Mouse (Mus musculus): ENCODE measurements around the gene Tuba4a.
"Not testable (repeated sequence)": the region's sequence is repeated elsewhere in the genome, so short reads cannot be mapped to it uniquely, and the experiment has no call there.

Tuba4a gene

DNA sequence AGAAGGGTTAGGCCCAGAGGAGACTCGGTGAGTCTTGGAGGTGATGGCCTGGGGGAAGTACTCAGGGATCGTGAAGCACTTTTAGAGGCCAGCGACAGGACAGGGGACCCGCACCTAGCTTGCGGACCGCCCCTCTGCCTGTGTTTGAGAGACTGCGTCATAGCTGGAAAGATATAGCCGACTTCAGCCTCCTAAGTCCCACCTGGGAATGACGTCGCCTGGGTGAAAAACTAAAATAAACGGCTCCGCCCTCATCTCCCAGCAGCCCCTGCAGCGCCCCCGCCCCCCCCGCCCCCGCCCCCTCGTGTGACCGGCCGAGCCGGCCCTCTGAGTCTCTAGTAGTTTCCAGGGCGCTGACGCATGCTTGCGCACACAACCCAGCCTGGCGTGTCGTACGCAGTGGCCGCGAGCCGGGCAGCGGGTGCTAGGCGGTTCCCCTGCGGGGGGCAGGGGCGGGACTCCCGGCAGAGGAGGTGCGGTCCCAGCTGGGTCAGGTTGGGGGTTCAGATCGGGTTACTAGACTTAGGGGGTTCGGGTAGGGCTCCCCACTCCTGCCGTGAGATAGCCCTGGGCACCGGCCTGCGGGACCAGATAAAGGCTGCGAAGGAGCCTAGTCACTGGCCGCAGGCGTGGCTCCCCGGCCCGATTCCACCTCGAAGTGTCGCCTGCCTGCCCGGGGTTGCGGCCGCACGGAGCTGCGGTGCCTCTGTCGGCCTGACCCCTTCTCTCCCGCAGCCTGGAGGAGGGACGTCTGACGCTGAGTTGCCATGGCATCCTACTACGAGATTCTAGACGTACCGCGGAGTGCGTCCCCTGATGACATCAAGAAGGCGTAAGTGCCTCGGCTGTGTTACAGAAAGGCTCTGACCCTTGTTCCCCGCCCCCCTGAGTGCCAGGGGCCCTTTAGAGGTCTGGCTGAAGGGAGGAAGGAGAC lies 16.7 kb upstream of the Tuba4a start, which contains the start of gene Dnajb2:
Dnajb2 (plus strand) TSS at position 290 of the 934 bp plus-strand sequence.
- DNase-seq (ENCODE audit: extremely low read depth, low read depth) = peak; percentile 67

DNA sequence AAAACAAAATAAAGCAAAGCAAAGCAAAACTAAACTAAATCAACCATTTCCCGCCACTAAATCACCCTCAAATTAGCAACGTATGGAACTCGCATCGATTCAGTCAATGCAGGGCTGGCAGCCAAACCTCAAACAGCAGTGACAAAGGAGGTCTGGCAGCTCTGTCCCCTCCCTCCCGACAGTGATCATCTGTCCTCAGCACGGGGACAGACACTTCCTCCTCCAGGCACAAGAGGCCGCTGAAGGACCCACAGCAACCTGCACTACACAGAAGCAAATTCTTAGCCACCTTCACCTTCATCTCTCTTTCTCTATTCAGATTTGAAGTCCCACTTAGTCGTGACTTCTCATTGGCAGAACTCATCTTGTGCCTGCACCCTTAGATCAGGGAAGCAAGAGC lies 14.9 kb upstream of the Tuba4a start:
- peak; percentile 81 for DNase-seq (ENCODE audit: extremely low read depth, low read depth)

DNA sequence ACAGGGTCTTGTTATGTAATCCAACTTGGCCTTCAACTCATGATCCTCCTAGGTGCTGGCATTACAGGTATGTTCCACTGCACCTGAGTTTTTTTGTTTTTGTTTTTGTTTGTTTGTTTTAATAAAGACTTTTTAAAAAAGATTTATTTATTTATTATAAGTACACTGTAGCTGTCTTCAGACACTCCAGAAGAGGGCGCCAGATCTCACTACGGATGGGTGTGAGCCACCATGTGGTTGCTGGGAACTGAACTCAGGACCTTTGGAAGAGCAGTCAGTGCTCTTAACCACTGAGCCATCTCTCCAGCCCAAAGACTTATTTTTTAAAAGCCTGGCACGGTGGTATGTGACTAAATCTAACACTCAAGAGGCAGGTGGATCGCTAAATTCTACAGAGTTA lies 12.8 kb upstream of the Tuba4a start:
- not testable (repeated sequence) for DNase-seq (ENCODE audit: extremely low read depth, low read depth)

DNA sequence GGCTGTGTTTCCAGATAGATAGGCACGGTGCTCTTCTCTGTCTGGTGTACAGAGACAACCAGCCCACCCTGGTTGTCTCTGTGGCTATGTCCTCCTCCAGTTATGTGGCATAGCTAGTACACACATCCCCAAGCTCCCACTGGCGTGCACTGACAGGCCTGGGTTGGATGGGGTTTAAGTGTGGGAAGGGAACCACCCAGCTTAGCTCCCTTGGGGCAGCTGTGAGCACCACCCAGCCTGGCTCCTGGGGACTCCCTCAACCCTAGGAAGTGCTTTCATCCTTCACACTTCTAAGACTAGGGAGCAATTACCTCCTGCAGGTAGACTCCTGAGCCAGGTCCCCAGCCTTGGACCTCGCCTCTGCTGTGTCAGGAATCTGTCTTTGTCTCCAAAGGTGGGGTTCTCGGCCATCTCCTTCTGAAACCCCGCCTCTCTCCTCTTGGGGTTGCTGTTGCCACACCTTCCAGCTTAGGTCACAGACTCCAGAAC lies 12.0 kb upstream of the Tuba4a start, which contains the start of gene A630095N17Rik:
A630095N17Rik (minus strand) TSS at position 439 of the 489 bp plus-strand sequence.
- no peak for DNase-seq (ENCODE audit: extremely low read depth, low read depth)

DNA sequence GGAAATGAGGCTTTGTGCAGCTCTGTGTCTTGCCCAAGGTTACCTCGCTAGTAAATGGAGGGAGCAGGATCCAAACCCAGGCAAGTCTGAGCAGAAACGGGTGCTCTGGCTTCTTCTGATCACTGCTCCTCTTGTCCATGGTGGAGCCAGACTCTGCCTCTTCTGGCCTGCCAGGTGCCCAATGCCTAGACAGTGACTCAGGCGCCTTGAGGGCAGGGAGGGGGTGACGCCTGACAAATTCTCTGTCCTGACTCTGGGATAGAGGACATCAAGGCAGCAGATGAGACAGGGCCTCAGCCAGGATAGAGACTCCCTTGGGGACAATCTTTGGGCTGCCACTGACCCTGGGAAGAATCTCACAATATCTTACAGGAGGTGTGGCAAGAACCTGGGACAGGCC lies 11.6 kb upstream of the Tuba4a start:
- DNase-seq (ENCODE audit: extremely low read depth, low read depth) = no peak

DNA sequence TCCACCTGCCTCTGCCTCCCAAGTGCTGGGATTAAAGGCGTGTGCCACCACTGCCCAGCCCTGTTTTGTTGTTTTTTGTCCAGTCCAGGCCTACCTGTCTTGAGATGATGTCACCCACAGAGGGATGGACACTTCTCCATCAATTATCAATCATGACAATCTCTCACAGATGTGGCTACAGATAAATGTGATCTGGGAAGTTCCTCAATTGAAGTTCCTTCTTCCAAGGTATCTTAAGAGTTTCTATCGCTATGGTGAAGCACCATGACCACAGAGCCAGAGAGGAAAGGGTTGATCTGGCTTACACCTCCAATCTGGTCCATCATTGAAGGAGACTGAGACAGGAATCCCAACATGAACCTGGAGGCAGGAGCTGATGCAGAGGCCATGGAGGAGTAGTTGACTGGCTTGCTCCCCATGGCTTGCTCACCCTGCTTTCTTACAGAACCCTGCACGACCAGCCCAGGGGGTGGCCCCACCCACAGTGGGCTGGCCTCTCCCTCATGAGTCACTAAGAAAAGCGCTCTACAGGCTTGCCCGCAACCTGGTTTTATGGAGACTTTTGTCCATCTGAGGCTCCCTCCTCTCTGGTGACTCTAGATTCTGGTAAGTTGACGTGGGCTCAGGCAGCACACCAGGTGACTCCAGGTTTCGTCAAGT lies 10.8 kb upstream of the Tuba4a start:
- DNase-seq (ENCODE audit: extremely low read depth, low read depth) = no peak

DNA sequence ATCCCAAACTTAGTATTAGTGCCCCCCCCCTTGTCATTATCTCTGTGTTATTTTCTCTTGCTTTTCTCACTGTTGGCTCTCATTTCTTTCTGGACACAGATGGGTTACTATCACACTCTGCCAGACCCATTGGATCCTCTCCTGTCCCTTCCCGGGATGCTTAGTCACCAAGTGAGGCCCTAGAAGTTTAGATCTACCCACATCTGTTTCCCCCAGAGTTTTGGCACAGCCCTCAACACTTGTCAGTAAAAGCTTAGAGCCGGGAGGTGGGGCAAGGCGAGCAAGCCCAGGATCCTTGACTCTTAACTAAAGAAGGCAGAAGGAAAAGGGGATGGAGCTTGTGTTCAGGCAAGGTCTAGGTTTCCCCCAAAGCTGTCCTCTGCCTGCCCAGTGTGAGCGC lies 9.5 kb upstream of the Tuba4a start:
- peak; percentile 94 for DNase-seq (ENCODE audit: extremely low read depth, low read depth)

DNA sequence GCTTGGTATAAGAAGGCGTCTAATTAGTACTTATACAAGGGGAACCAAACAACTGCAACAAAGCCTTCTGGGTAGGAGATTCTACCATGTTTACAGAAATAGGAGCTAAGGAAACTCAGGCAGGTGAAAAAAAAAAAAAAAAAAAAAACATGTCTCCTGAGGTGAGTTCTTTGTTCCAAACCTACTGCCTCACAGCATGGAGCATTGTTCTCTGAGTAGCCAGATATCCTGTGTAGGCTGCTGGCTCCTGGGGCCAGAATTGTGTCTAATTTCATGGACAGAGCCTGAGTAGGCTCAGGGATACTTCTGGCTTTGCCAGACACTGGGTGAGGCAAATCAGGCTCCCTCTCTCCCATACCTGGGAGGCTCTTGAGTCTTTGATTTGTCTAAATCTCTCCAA lies 8.0 kb upstream of the Tuba4a start:
- DNase-seq (ENCODE audit: extremely low read depth, low read depth) = no peak

DNA sequence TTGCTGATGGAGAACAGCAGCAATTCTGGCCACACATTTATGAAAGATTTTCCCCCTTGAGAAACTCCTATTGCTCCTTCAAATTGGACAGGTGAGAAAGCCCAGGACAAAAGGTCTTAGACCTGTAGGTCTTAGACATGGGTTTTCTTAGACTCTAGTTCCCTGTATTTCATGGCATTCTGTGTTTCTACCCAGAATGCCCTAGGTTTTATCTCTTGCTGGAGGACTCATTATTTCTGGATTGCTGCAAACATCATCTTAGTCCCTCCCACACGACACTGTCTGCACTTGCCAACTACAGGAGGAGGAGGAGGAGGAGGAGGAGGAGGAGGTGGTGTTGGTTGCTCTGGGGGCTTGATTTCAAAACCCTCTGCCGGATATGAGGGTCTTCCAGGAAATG lies 6.5 kb upstream of the Tuba4a start:
- DNase-seq (ENCODE audit: extremely low read depth, low read depth) = no peak

DNA sequence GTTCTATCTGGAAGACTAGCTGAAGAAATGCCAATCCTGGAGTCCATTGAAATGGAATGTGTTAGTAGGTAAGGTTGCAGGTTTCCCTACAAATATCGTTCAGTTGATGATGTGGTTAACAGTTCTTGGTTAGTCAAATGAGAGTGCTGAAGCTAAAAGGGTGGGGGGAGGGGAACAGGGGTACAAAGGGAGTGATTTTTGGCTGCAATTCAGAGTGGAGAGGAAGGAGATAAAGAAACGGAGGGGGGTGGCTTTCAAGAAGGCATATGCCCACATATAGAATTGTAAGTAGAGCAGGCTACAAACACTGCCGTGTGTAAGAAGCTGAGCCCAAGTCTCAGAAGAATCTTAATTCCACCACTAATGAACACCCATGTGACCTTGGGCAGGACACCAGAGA lies 5.8 kb upstream of the Tuba4a start:
- no peak for DNase-seq (ENCODE audit: extremely low read depth, low read depth)

DNA sequence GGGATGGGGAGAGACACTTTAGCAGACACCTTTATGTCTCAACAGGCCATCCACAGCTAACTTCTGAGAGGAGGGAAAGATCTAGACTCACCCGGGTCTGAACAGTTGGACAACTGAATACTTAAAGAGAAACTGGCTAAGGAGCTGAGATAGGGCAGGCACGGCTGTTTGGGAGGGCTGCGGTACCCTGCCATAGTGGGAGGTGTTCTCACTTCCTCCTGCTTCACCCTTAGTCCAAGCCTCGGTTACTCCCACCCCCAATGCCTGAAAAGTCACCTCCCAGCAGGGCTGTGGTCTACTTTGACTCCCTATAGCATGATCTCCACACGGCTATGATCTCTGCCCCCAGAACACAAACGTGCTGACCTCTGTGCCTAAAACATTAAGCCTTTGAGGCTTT lies 3.9 kb upstream of the Tuba4a start:
- DNase-seq (ENCODE audit: extremely low read depth, low read depth) = no peak

DNA sequence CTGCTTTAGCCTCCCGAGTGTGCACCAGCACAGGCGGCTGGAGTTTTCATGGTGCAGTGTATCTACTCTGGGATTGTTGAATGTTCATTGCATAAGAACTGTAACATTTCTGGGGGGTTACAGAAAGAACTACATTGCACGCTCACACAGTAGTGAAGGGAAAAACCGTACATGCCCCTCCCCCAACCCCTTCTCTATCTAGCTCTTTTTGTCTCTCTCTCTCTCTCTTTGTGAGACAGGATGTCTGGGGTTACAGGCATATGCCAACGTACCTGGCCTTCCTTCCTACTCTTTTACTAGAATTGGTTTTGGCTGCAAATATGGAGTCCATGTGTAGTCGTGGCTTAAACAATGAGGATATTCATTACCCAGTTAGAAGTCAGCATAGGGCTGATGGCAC lies 3.3 kb upstream of the Tuba4a start:
- no peak for DNase-seq (ENCODE audit: extremely low read depth, low read depth)

DNA sequence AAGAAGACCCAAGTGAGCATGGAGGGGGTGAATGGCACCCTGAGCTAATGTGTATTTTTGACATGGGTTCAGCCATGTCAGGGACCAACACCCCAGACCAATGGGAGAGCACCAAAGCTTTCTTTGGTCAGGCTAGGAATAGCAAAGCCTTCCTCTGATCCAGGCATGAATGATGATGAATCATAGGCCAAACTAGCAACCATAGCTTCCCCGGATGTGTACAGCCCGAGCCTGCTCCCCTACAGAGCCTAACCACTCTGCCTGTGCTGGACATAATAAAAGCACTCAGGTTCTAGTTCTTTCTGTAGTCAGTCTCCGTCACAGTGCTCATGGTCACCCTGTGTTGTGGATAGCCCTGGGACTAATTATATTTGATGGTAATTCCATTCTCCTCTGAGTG lies 1.9 kb upstream of the Tuba4a start:
- DNase-seq (ENCODE audit: extremely low read depth, low read depth) = no peak

DNA sequence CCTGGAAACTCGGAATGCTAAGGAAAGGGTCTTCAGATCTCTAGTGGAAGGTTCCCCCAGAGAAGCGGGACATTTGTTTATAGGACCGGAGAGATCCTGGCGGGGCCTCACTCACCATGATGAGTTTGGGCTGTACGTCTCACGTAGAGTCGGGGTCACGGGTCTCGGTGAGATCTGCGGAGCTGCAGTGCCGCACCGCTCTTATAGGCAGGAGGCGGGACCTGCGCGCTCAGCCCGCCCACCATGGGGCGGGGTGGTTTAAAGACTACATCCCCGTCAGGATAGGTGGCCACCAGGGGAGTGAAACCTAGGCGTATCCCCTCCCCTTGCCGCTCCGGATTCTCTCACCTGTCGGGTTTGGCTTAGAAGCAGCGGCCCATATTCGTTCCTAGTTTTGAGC lies 587 bp downstream of the Tuba4a start:
- no peak for DNase-seq (ENCODE audit: extremely low read depth, low read depth)

DNA sequence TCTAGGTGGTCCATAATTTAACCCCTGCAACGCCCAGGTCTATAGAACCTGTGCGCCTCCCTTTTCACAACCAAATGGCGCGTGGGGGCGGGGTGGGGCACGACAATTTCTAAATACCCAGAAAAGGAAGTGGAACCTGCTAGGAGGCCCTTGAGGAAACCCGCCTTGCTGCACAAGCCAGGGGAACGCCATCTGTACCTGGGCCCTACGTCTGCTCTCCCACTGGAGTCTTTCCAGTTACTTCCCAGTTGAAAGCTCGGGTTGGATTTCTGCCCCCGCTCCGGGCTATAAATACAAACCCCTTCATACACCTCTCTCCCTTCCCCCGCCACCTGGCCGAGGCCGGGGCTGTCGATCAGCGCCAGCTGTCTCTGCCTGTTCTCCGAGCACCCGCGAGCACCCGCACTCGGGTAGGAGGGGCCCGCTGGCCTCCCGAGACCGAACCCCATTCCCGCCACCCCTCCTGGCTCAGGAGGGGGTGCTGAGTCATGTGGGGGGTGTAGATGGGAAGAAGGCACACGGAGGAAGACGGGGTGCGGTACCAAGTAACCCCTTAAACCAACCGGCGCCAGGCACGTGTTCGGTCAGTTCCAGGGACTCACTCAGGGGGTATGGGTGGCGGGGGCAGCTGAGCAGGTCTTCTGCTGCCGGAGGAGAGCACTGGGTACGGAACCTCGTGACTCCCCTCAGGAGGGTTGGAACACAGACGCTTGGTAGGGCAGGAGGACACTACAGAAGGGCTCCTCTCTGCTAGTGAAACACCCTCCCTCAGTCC lies 1.3 kb downstream of the Tuba4a start:
- DNase-seq (ENCODE audit: extremely low read depth, low read depth) = no peak

DNA sequence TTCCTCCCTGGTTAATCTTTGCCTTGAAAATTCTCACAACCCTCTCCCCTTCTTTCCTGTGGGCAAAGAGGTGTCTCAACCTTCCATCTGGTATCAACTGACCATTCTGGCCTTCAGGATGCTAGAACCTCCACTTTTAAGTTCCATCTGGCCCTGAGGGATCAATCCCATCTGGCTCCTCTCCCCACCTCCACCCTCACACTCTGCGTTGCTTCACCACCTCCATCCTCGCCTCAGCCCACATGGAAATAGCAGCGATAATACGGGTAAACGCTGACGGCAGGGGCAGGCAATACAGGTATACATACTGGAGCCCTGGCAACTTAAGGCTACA lies 1.8 kb downstream of the Tuba4a start:
- no peak for DNase-seq (ENCODE audit: extremely low read depth, low read depth)

DNA sequence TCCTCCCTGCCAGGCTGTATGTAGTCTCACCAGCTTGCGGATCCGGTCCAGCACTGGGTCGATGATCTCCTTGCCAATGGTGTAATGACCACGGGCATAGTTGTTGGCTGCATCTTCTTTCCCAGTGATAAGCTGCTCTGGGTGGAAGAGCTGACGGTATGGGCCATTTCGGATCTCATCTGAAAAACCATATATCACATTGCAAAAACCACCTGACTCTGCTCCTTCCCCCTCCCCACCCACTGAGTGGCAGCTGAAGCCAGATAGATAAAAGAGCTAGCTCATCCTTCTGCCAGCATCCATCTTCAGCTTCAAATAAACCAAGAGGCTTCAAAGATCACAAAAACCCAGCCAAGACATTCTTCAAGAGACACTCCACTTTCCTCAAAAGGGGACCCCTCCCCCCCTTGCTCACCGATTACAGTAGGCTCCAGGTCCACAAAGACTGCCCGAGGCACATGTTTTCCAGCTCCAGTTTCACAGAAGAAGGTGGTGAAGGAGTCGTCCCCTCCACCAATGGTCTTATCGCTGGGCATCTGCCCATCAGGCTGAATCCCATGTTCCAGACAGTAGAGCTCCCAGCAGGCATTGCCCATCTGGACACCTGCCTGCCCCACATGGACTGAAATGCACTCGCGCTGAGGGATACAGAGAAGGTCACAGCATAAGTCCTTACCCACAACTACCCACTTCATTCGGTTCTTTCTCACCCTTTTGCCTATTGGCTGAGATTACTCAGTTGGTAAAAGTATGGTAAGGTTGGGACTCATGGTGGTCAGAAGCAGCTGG lies 2.7 kb downstream of the Tuba4a start:
- no peak for DNase-seq (ENCODE audit: extremely low read depth, low read depth)

DNA sequence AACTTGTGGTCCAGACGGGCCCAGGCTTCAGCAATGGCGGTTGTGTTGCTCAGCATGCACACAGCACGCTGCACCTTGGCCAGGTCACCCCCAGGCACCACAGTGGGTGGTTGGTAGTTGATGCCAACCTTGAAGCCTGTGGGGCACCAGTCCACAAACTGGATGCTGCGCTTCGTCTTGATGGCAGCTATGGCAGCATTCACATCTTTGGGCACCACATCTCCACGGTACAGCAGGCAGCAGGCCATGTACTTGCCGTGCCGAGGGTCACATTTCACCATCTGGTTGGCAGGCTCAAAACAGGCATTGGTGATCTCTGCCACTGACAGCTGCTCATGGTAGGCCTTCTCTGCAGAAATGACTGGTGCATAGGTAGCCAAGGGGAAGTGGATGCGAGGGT lies 3.9 kb downstream of the Tuba4a start:
- DNase-seq (ENCODE audit: extremely low read depth, low read depth) = no peak

DNA sequence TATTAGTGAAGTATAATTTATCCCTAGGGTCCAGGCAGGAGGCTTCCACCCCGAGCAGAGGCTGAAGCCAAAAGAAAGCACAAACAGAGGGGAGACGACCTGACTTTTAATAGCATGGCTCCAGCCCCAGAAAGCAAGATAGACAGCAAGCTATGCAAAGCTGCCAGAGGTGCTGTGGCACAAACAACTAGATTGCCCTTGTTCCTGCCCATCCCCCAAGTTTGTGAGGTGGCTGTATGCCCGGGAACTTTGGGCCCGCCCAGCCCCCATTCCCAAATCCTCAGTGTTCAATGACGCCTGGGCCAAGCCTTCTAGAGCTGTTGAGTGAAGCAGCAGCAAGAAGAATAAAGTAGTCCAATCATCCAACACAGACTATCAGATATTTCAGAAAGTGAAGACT lies 4.8 kb downstream of the Tuba4a start:
- no peak for DNase-seq (ENCODE audit: extremely low read depth, low read depth)

DNA sequence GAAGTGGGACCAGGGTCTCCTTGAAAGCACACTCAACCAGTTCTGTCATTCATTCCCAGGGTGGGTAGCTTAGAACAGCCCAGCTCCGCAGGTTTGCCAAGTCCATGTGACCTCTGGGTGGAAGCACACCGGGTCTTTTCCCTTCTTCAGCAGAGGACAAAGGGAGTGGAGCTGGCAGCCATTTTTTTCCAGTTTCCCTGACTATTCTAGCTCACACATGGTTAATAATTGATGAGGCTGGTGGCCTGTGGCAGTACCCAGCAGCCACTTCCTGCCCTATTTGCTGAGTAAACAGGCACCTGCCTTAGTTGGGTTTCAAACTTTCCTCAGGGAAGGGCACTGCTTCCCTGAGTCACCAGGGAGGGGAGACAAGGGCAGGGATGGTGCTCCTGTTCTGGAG lies 5.2 kb downstream of the Tuba4a start:
- no peak for DNase-seq (ENCODE audit: extremely low read depth, low read depth)

DNA sequence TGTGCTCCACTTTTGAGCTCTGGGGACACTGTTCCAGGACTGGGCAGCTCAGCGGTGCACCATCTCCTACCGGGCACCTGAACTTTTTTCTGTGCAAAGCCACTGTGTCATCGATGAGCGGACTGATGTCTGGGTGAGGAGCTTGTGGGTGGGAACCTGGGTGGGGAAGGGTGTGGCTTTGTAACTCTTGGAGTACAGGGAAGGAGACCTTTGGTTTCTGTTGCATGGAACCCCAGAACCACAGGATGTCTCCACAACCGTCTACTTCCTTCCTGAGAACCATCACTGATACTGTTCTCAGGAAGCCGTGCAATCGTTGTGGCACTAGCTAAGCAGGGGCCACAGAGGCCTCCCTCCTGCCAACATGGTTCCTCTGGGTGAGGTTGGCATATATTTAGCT lies 6.6 kb downstream of the Tuba4a start:
- DNase-seq (ENCODE audit: extremely low read depth, low read depth) = no peak
